Mouse (Mus musculus): ENCODE data around the gene Ipmk.

The Ipmk gene

GRCm38 (mm10) chr10:71338156-71338905 is 9.2 kb upstream of the Ipmk start:
- in situ Hi-C loops (cut with MboI, MseI), result loop anchor here in 1 of 2 experiments (25.0 kb wide), 1 partner anchor 1324 kb away; the partner anchor contains the start of gene Zwint

- in situ Hi-C loops (cut with MboI, MseI), result loop anchor here in 1 of 2 experiments (25.0 kb wide), 1 partner anchor 1323 kb away; the partner anchor contains the start of gene Zwint
These were observed 8.1 kb upstream of the Ipmk start for GRCm38 (mm10) chr10:71339463-71339862.

GRCm38 (mm10) chr10:71340195-71340594 is 7.4 kb upstream of the Ipmk start:
- in situ Hi-C loops (cut with MboI, MseI), result loop anchor here (5.0 to 25.0 kb wide), 4 partner anchors 52 to 1993 kb away; partner anchors contain the start of genes Tfam (in 1 of the 2) and Zwint (in 1 of the 2)

- in situ Hi-C loops (cut with MboI, MseI), result loop anchor here (5.0 to 25.0 kb wide), 4 partner anchors 51 to 1994 kb away; partner anchors contain the start of genes Tfam (in 1 of the 2) and Zwint (in 1 of the 2)
These were observed 6.3 kb upstream of the Ipmk start for GRCm38 (mm10) chr10:71341290-71341689.

GRCm38 (mm10) chr10:71342030-71342805 is 5.3 kb upstream of the Ipmk start:
- in situ Hi-C loops (cut with MboI, MseI), result loop anchor here (5.0 to 25.0 kb wide), 4 partner anchors 50 to 1995 kb away; partner anchors contain the start of genes Tfam (in 1 of the 2) and Zwint (in 1 of the 2)

GRCm38 (mm10) chr10:71343130-71343529 is 4.4 kb upstream of the Ipmk start:
- in situ Hi-C loops (cut with MboI, MseI), result loop anchor here (5.0 to 25.0 kb wide), 4 partner anchors 49 to 1996 kb away; partner anchors contain the start of genes Tfam (in 1 of the 2) and Zwint (in 1 of the 2)

- in situ Hi-C loops (cut with MboI, MseI), result loop anchor here (5.0 to 25.0 kb wide), 4 partner anchors 49 to 1996 kb away; partner anchors contain the start of genes Tfam (in 1 of the 2) and Zwint (in 1 of the 2)
These were observed 3.8 kb upstream of the Ipmk start for GRCm38 (mm10) chr10:71343567-71344265.

GRCm38 (mm10) chr10:71344579-71345143 is 2.9 kb upstream of the Ipmk start, which contains the start of gene Cisd1:
TSS of gene Cisd1 (minus strand) at chr10:71344954.
- in situ Hi-C loops (cut with MboI, MseI), result loop anchor here (5.0 to 25.0 kb wide), 4 partner anchors 48 to 1997 kb away; partner anchors contain the start of genes Tfam (in 1 of the 2) and Zwint (in 1 of the 2)

GRCm38 (mm10) chr10:71346106-71346505 is 1.5 kb upstream of the Ipmk start:
- in situ Hi-C loops (cut with MboI, MseI), result loop anchor here in 1 of 2 experiments (10.0 to 25.0 kb wide), 2 partner anchors 111 to 1316 kb away; partner anchors contain the start of genes Tfam and Zwint

GRCm38 (mm10) chr10:71346722-71347508 is 648 bp upstream of the Ipmk start:
- in situ Hi-C loops (cut with MboI, MseI), result loop anchor here in 1 of 2 experiments (10.0 to 25.0 kb wide), 2 partner anchors 112 to 1315 kb away; partner anchors contain the start of genes Tfam and Zwint

- in situ Hi-C loops (cut with MboI, MseI), result loop anchor here in 1 of 2 experiments (10.0 to 25.0 kb wide), 2 partner anchors 113 to 1314 kb away; partner anchors contain the start of genes Tfam and Zwint
These were observed 537 bp downstream of the Ipmk start for GRCm38 (mm10) chr10:71347964-71348636.

GRCm38 (mm10) chr10:71348637-71349280 is 1.2 kb downstream of the Ipmk start:
- in situ Hi-C loops (cut with MboI, MseI), result loop anchor here in 1 of 2 experiments (10.0 to 25.0 kb wide), 2 partner anchors 114 to 1314 kb away; partner anchors contain the start of genes Tfam and Zwint

GRCm38 (mm10) chr10:71349290-71349689 is 1.7 kb downstream of the Ipmk start:
- in situ Hi-C loops (cut with MboI, MseI), result loop anchor here in 1 of 2 experiments (10.0 to 25.0 kb wide), 2 partner anchors 114 to 1313 kb away; partner anchors contain the start of genes Tfam and Zwint

GRCm38 (mm10) chr10:71351301-71351700 is 3.7 kb downstream of the Ipmk start:
- in situ Hi-C loops (cut with MboI, MseI), result loop anchor here in 1 of 2 experiments (25.0 kb wide), 1 partner anchor 1311 kb away; the partner anchor contains the start of gene Zwint

- in situ Hi-C loops (cut with MboI, MseI), result loop anchor here in 1 of 2 experiments (25.0 kb wide), 1 partner anchor 1308 kb away; the partner anchor contains the start of gene Zwint
These were observed 6.3 kb downstream of the Ipmk start for GRCm38 (mm10) chr10:71353850-71354249.

- in situ Hi-C loops (cut with MboI, MseI), result loop anchor here in 1 of 2 experiments (25.0 kb wide), 1 partner anchor 1307 kb away; the partner anchor contains the start of gene Zwint
These were observed 7.4 kb downstream of the Ipmk start for GRCm38 (mm10) chr10:71354947-71355346.

- in situ Hi-C loops (cut with MboI, MseI), result loop anchor here in 1 of 2 experiments (25.0 kb wide), 1 partner anchor 1301 kb away; the partner anchor contains the start of gene Zwint
These were observed 13.5 kb downstream of the Ipmk start for GRCm38 (mm10) chr10:71361044-71361443.
